Mouse (Mus musculus) hindbrain, embryonic 12.5 days (tissue): ENCODE measurements around the gene Tssk3. TPM values are rescaled to one million over a fixed set of nuclear protein-coding genes. Genes with fewer than 3 reads are reported as not detected.

Source experiments
- polyA plus RNA-seq: library from polyadenylated mRNA; unstranded; fragments of >200 nt; fragmentation: Nextera tagmentation; extraction: Ambion mirVana; gene quantifications from 2 replicates; pipeline ENCODE4 v1.2.1, GENCODE M21; 2016

The Tssk3 gene
- polyA plus RNA-seq, 1 experiment from 2014 or later, result not detected

Other genes starting within 250 kb of the Tssk3 start
- 6.0 and 6.4 TPM in 2 replicates for gene C77080, start 229.6 kb downstream of the Tssk3 start, polyA plus RNA-seq
- 1.7 and 1.8 TPM in 2 replicates for gene Sync, start 203.4 kb downstream of the Tssk3 start, polyA plus RNA-seq
- gene Rbbp4, start 155.7 kb downstream of the Tssk3 start, polyA plus RNA-seq, result 465 and 467 TPM in 2 replicates
- 33.3 and 33.8 TPM in 2 replicates for gene Zbtb8os, start 155.3 kb downstream of the Tssk3 start, polyA plus RNA-seq
- 16.1 and 17.7 TPM in 2 replicates for gene Zbtb8a, start 112.9 kb downstream of the Tssk3 start, polyA plus RNA-seq
- gene Zbtb8b, start 50.2 kb downstream of the Tssk3 start, polyA plus RNA-seq, result 6.0 and 6.4 TPM in 2 replicates
- gene Bsdc1, start 29.4 kb downstream of the Tssk3 start, polyA plus RNA-seq, result 33.0 TPM in 2 replicates
- gene Fam229a, start 168 bp upstream of the Tssk3 start, polyA plus RNA-seq, result 0.46 TPM in 1 of 2 replicates, not detected in the other
- 1,978 and 2,031 TPM in 2 replicates for gene Marcksl1, start 22.6 kb upstream of the Tssk3 start, polyA plus RNA-seq
- gene Hdac1, start 51.7 kb upstream of the Tssk3 start, polyA plus RNA-seq, result 168 and 178 TPM in 2 replicates
- 6.4 and 7.1 TPM in 2 replicates for gene Lck, start 82.6 kb upstream of the Tssk3 start, polyA plus RNA-seq
- gene Fam167b, start 87.5 kb upstream of the Tssk3 start, polyA plus RNA-seq, result 1.7 and 2.5 TPM in 2 replicates
- 187 and 204 TPM in 2 replicates for gene Eif3i, start 109.6 kb upstream of the Tssk3 start, polyA plus RNA-seq
- gene Tmem234, start 109.6 kb upstream of the Tssk3 start, polyA plus RNA-seq, result 164 and 174 TPM in 2 replicates
- gene Dcdc2b, start 123.2 kb upstream of the Tssk3 start, polyA plus RNA-seq, result 2.4 and 3.1 TPM in 2 replicates
- gene Iqcc, start 128.1 kb upstream of the Tssk3 start, polyA plus RNA-seq, result 30.0 and 31.8 TPM in 2 replicates
- gene Ccdc28b, start 132.9 kb upstream of the Tssk3 start, polyA plus RNA-seq, result 85.9 and 91.5 TPM in 2 replicates
- 90.8 and 91.1 TPM in 2 replicates for gene Txlna, start 150.0 kb upstream of the Tssk3 start, polyA plus RNA-seq
- 16.0 and 18.8 TPM in 2 replicates for gene Kpna6, start 181.7 kb upstream of the Tssk3 start, polyA plus RNA-seq
- 15.0 and 16.4 TPM in 2 replicates for gene Tmem39b, start 205.8 kb upstream of the Tssk3 start, polyA plus RNA-seq